Mouse (Mus musculus): Measurements from ENCODE around the gene Btbd35f26.
"Not testable (repeated sequence)": the region's sequence is repeated elsewhere in the genome, so short reads cannot be mapped to it uniquely, and the experiment has no call there.

Btbd35f26 gene

DNA sequence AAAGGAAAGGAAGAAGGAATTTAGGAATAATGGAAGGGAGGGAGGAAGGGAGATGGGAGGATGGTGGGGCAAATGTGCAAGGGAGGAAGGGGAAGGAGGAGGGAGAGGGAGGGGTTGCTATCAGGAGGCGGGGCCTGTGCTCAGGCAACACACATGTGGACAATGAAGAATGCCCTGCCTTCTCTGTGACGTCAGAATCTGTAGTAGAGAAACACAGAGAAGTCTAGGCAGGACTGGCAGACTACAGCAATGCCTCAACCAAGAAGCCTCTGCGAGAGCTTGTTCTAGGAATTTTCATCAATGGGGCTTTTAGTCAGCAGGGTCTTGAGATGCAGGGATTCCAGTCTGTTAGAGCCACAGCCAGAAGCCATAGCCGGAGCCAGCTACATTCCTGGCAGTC is at the start of gene Btbd35f26:
Gene Btbd35f26, plus strand, starts transcription at position 301 of the 400 bp plus-strand sequence.
- in situ Hi-C loops (cut with MboI, MseI): loop anchor here (25.0 kb wide), 3 partner anchors 401 to 1401 kb away; partner anchors contain the start of gene Btbd35f21 (in 1 of the 2)

DNA sequence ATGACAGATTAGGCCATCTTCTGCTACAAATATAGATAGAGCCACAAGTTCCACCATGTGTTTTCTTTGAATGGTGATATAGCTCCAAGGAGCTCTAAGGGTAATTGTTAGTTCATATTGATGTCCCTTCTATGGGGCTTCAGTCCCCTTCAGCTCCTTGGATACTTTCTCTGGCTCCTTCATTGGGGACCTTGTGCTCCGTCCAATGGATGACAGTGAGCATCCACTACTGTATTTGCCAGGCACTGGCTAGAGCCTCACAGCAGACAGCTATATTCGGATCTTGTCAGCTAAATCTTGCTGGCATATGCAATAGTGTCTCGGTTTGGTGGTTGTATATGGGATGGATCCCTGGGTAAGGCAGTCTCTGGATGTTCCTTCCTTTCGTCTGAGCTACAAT is 5.7 kb downstream of the Btbd35f26 start:
- in situ Hi-C loops (cut with MboI, MseI): loop anchor here (5.0 to 25.0 kb wide), 4 partner anchors 395 to 1395 kb away; partner anchors contain the start of gene Btbd35f21 (in 1 of the 2)

DNA sequence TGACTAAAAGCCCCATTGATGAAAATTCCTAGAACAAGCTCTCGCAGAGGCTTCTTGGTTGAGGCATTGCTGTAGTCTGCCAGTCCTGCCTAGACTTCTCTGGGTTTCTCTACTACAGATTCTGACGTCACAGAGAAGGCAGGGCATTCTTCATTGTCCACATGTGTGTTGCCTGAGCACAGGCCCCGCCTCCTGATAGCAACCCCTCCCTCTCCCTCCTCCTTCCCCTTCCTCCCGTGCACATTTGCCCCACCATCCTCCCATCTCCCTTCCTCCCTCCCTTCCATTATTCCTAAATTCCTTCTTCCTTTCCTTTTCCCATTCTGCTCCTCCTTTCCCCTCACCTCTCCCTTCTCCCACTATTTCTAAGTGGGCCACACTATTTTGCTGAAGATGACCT is 47.6 kb downstream of the Btbd35f26 start, which contains the start of gene Btbd35f19:
Gene Btbd35f19, minus strand, starts transcription at position 101 of the 400 bp plus-strand sequence.
- in situ Hi-C loops (cut with MboI, MseI): not testable (repeated sequence)

Measured in T-helper 17 cell (primary cell).